8 mouse cellular contexts compared by ENCODE assay signal in genomic region chr2:167318981-167319380, GRCm38 (mm10). TPM values are rescaled to one million over a fixed set of nuclear protein-coding genes. Genes with fewer than 3 reads are reported as not detected.
DNase-seq lines count a peak whose midpoint lies in the region; ATAC-seq and TF ChIP-seq lines count a peak whose summit lies in the region.
"Had no signal": no experiment of that assay in that cellular context is flagged by ENCODE, and none has a peak within 500 bp of the region (broad histone marks: within the 10 kb centered on the region; RNA-seq: fewer than 3 reads in every experiment).

No protein-coding gene starts in this region.

- peak; percentile 88 for ATAC-seq in common myeloid progenitor, adult 5-6 weeks (replicated peaks; ENCODE audit: low read depth, poor library complexity, severe bottlenecking)
- ATAC-seq in heart, embryonic 15.5 days (replicated peaks; ENCODE audit: insufficient number of reproducible peaks, insufficient read depth, low FRiP score, low read depth): no peak; the same call in 1 of the 2 replicates
- ATAC-seq in midbrain, embryonic 16.5 days: no peak
- ATAC-seq in hindbrain, embryonic 11.5 days (ENCODE audit: low FRiP score): no peak

- no peak overlapping the region for H3K4me3 ChIP-seq in heart, embryonic 15.5 days
- H3K4me3 ChIP-seq in liver, adult 2 months (ENCODE audit: insufficient read depth, low read depth, low read length): no peak overlapping the region
- H3K4me3 ChIP-seq in midbrain, embryonic 16.5 days (ENCODE audit: low read depth, low read length): no peak overlapping the region
- no peak overlapping the region for H3K4me3 ChIP-seq in hindbrain, embryonic 11.5 days (ENCODE audit: low read depth, low read length)
- H3K4me3 ChIP-seq: limb, embryonic 13.5 days had no signal

- peak overlapping the region; percentile 25; the same call in 1 of the 2 replicates for H3K27ac ChIP-seq in heart, embryonic 15.5 days
- peak overlapping the region; percentile 72 for H3K27ac ChIP-seq in liver, adult 2 months (replicated peaks; ENCODE audit: insufficient read depth, low read depth, low read length)
- H3K27ac ChIP-seq in midbrain, embryonic 16.5 days (ENCODE audit: low read length): no peak overlapping the region
- no peak overlapping the region for H3K27ac ChIP-seq in hindbrain, embryonic 11.5 days (ENCODE audit: low read depth, low read length)
- H3K27ac ChIP-seq: limb, embryonic 13.5 days had no signal

- no peak overlapping the region for H3K9ac ChIP-seq in heart, embryonic 15.5 days
- H3K9ac ChIP-seq in liver, adult 2 months (ENCODE audit: low read depth, low read length): peak overlapping the region; percentile 5; the same call in 1 of the 2 replicates
- no peak overlapping the region for H3K9ac ChIP-seq in midbrain, embryonic 16.5 days (ENCODE audit: low read depth, low read length)
- H3K9ac ChIP-seq in hindbrain, embryonic 11.5 days (ENCODE audit: low read depth, low read length): no peak overlapping the region

- no peak for TF ChIP-seq POLR2A in liver, adult 2 months (IDR thresholded peaks at IDR 0.05; ENCODE audit: extremely low read depth, insufficient read depth, low read length)

- DNase-seq in liver, adult 2 months (ENCODE audit: extremely low read depth, low read depth, low spot score): peak; percentile 99
- peak; percentile 26 to 36 for DNase-seq in natural killer cell, adult 2 months (ENCODE audit: low spot score in 2 of 2)
- no peak for DNase-seq in urinary bladder, adult 18-20 months (ENCODE audit: low spot score in 2 of 2)
- no peak for DNase-seq in hindbrain, embryonic 11.5 days (ENCODE audit: low spot score)

- peaks cover 42% of the 10 kb centered on the region for H3K79me2 ChIP-seq in liver, adult 2 months (ENCODE audit: control insufficient read depth, insufficient read depth, low read length)

- no peaks in the 10 kb centered on the region for H3K27me3 ChIP-seq in heart, embryonic 15.5 days
- H3K27me3 ChIP-seq in liver, adult 2 months (ENCODE audit: control insufficient read depth, insufficient read depth, low read length): no peaks in the 10 kb centered on the region
- H3K27me3 ChIP-seq in midbrain, embryonic 16.5 days (ENCODE audit: control insufficient read depth, insufficient read depth, low read depth, low read length): no peaks in the 10 kb centered on the region
- no peaks in the 10 kb centered on the region for H3K27me3 ChIP-seq in hindbrain, embryonic 11.5 days (ENCODE audit: control insufficient read depth, insufficient read depth, low read length)
- H3K27me3 ChIP-seq: limb, embryonic 13.5 days had no signal

- no peaks in the 10 kb centered on the region for H3K36me3 ChIP-seq in heart, embryonic 15.5 days
- no peaks in the 10 kb centered on the region for H3K36me3 ChIP-seq in liver, adult 2 months (ENCODE audit: control insufficient read depth, insufficient read depth, low read length)
- no peaks in the 10 kb centered on the region for H3K36me3 ChIP-seq in midbrain, embryonic 16.5 days (ENCODE audit: control insufficient read depth, insufficient read depth, low read length)
- H3K36me3 ChIP-seq in hindbrain, embryonic 11.5 days (ENCODE audit: control insufficient read depth, insufficient read depth, low read length): no peaks in the 10 kb centered on the region
- H3K36me3 ChIP-seq: limb, embryonic 13.5 days had no signal

- WGBS in heart, embryonic 15.5 days: 28% methylated on average over 5 of the region's 5 CpGs
- WGBS in liver, adult 2 months: under 1% methylated on average over 5 of the region's 5 CpGs
- WGBS in midbrain, embryonic 16.5 days: 66% methylated on average over 5 of the region's 5 CpGs
- WGBS in hindbrain, embryonic 11.5 days: 49% methylated on average over 5 of the region's 5 CpGs

- H3K4me2 ChIP-seq in heart, embryonic 15.5 days: no peak overlapping the region
- no peak overlapping the region for H3K4me2 ChIP-seq in midbrain, embryonic 16.5 days (ENCODE audit: low read length)
- H3K4me2 ChIP-seq in hindbrain, embryonic 11.5 days (replicated peaks; ENCODE audit: low read depth, low read length): no peak overlapping the region
- H3K4me2 ChIP-seq: limb, embryonic 13.5 days had no signal

- no peaks in the 10 kb centered on the region for H3K9me3 ChIP-seq in heart, embryonic 15.5 days (replicated peaks)
- no peaks in the 10 kb centered on the region for H3K9me3 ChIP-seq in midbrain, embryonic 16.5 days (replicated peaks; ENCODE audit: control insufficient read depth, low read length, poor library complexity, severe bottlenecking)
- no peaks in the 10 kb centered on the region for H3K9me3 ChIP-seq in hindbrain, embryonic 11.5 days (ENCODE audit: control insufficient read depth, low read length)
- H3K9me3 ChIP-seq: limb, embryonic 13.5 days had no signal

- TF ChIP-seq CTCF in liver, adult 2 months (IDR thresholded peaks at IDR 0.05; ENCODE audit: low read depth, low read length): no peak

- H3K4me1 ChIP-seq in heart, embryonic 15.5 days (replicated peaks): peaks cover 55% of the 10 kb centered on the region
- peaks cover 67% of the 10 kb centered on the region for H3K4me1 ChIP-seq in liver, adult 2 months (ENCODE audit: control insufficient read depth, insufficient read depth, low read length)
- peaks cover 14% of the 10 kb centered on the region for H3K4me1 ChIP-seq in midbrain, embryonic 16.5 days (ENCODE audit: control insufficient read depth, insufficient read depth, low read length)
- 0 out of 2 replicates have a peak, but pooled peaks cover 2% of the 10 kb centered on the region for H3K4me1 ChIP-seq in hindbrain, embryonic 11.5 days (replicated peaks; ENCODE audit: control insufficient read depth, insufficient read depth, low read length)

RNA-seq across cellular contexts. Expression of gene B4galt5, which starts 30.0 kb away (rescaled TPM):
- 1.7 and 5.8 TPM in 2 replicates for total RNA-seq in common myeloid progenitor, adult 5-6 weeks (2017)
- polyA plus RNA-seq in heart, embryonic 15.5 days (2015; fragmentation: Nextera tagmentation; extraction: Ambion mirVana): 11.7 and 12.7 TPM in 2 replicates
- total RNA-seq in liver, adult 2 months (2014; rRNA removed): 8.1 and 17.7 TPM in 2 replicates
- 14.9 and 15.7 TPM in 2 replicates for polyA plus RNA-seq in liver, adult 2 months (2012; rRNA removed)
- polyA plus RNA-seq in midbrain, embryonic 16.5 days (2015; fragmentation: Nextera tagmentation; extraction: Ambion mirVana): 16.6 and 18.1 TPM in 2 replicates
- polyA plus RNA-seq in hindbrain, embryonic 11.5 days (2014; fragmentation: Nextera tagmentation; extraction: Ambion mirVana): 15.3 and 19.2 TPM in 2 replicates

Comparison
In these comparisons a context has a peak if more than half of its experiments do, and no peak if none do; other contexts are left out.
1. H3K27ac ChIP-seq: peak in heart, embryonic 15.5 days (single experiment) and liver, adult 2 months (single experiment); none in midbrain, embryonic 16.5 days (single experiment) and hindbrain, embryonic 11.5 days (single experiment).
2. DNase-seq: peak in liver, adult 2 months (single experiment) and natural killer cell, adult 2 months (2 of 2); none in urinary bladder, adult 18-20 months (0 of 2) and hindbrain, embryonic 11.5 days (single experiment).